Mouse (Mus musculus) spleen, postnatal 36 days (tissue): ENCODE data around the gene Gm12216.

Experiments
- DNase-seq, 2 experiments: peaks; one replicate each; pipeline ENCODE4 v3.0.0; 2022; ENCODE audit warnings: low spot score in 2 of 2, mixed read lengths in 1 of 2

The Gm12216 gene

DNA sequence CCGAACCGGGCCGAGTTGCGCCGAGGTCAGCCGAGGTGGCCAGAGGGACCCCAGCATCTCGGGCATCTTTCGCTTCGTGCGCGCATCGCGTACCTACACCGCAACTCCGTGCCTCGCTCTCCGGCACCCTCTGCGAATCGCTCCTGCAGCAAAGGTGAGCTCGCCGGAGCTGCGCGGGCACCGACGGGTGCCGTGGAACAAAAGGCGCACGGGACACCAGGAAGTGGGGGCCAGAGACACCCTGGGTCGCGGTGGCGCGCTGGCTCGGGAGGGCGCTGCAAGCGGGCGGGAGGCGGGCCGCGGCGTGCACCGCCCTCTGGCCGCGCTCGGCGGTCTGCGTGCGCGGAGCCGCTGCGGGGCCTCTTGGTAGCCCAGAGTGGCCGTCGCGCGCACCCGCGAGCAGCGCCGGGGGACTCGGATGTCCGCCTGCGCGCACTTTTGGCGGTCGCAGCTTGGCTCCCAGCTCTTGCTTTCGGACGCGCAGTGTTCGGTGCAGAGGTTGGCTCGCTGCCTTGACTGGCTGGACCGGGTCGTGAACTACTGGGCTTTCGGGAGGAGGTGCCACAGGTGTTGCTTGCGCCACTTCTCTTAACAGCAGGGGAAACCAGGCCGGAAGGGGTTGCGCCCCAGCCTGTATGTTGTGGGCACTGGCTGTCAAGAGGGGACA lies 88.8 kb downstream of the Gm12216 start:
- DNase-seq, result peak; percentile 80 to 81

DNA sequence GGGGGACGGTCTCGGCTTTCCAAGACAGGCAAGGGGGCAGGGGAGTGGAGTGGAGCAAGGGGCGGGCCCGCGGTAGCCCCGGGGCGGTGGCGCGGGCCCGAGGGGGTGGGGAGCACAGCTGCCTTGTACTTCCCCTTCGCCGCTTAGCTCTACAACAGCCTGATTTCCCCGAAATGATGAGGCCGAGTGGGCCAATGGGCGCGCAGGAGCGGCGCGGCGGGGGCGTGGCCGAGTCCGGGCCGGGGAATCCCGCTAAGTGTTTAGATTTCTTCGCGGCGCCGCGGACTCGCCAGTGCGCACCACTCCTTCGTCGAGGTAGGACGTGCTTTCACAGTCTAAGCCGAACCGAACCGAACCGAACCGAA lies 89.3 kb downstream of the Gm12216 start, which contains the start of gene Irf1:
TSS of gene Irf1 (plus strand) at position 255 of the 365 bp plus-strand sequence.
- DNase-seq, result peak; percentile 98 to 99

GRCm38 (mm10) chr11:53769185-53769576 lies 89.9 kb downstream of the Gm12216 start:
- DNase-seq, result no peak

- no peak for DNase-seq
Measured at GRCm38 (mm10) chr11:53768422-53769184, 90.5 kb downstream of the Gm12216 start.

DNA sequence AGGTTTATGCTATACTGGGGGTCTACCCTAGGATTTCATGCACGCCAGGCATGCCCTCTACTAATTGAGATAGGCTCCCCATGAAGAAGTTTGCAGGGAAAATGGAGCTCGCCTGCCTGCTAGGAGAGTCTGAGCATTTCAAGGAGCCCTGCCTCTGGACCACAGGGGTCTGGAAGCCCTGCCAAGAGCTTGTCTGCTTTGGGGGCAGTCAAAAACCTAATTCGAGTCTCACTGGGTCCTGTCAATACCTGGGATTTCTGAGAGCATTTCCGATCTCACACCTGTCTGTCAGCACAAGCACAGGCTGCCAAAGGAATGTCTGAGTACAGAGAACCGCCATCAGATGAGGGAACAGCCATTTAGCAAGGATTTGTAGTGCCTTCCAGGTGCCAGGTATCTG lies 94.5 kb downstream of the Gm12216 start:
- DNase-seq, result no peak

DNA sequence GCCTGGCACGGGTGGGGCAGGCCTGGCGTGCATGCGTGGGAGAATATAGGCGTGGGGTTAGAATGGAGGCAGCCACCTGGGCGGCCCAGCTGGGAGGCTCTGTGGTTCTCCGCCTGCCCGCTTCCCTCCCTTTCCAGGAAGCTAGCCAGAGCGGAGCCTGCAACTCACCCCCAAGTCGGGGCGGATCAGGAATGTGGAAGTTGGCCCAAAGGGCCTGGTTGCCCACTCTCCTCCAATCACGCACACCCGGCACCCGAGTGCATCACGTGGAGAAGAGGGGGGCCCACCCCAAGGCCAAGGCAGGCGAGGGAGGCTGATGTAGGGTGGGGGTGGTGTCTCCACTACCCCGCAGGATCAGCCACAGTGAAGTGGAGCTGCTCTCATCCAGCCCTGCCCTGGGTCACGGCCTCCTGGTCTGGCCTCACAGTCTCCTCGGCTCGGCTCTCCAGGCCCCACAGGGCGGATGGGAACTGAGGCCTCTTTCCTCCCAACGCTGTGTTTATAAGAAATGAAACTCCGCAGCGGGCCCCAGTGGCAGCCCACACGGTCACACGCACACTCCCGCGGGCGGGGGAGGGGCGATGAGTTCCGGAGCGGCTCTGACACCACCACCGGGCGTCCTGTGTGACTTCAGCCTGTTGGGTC lies 95.4 kb downstream of the Gm12216 start:
- DNase-seq, result peak; percentile 94 to 96

GRCm38 (mm10) chr11:53762827-53763495 lies 96.1 kb downstream of the Gm12216 start:
- peak; percentile 69 to 74 for DNase-seq

GRCm38 (mm10) chr11:53762426-53762825 lies 96.6 kb downstream of the Gm12216 start:
- no peak for DNase-seq

DNA sequence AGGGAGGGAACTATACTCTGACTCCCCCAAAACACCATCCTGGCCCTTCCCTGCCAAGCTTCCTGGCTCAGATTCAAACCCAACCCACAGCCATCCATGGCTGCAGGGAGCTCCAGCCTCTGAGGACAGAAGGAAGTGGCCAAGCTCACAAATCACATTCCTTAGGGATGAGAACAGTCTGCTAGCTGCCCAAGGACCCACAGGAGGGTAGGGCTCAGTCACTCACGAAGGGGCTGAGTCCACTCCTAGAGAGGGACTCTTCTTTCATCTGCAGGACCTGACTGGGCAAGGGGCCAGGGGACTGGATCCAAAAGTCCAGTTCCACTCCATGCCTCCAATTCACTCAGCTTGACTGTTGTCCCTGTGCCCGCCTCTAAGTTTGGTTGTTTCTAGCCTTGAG lies 97.2 kb downstream of the Gm12216 start:
- no peak for DNase-seq

DNA sequence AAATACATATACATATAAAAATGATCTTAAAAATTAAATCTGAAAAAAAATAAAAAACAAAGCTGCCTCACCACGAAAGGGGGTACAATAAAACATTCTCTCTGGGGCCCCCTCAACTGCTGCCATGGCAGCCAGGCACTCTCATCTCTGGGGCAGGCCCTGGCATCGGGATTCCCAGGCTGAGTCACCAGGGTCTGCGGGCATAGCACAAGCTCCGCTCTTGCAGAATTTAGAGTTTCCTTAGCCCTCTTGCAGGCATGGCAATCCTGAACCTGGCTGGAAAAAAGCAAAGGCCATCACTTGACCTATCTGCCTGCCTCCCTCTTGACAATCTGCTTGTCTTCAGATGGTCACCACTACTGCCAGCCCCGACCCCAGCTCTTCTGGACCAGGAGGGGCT lies 97.8 kb downstream of the Gm12216 start:
- DNase-seq, result no peak

DNA sequence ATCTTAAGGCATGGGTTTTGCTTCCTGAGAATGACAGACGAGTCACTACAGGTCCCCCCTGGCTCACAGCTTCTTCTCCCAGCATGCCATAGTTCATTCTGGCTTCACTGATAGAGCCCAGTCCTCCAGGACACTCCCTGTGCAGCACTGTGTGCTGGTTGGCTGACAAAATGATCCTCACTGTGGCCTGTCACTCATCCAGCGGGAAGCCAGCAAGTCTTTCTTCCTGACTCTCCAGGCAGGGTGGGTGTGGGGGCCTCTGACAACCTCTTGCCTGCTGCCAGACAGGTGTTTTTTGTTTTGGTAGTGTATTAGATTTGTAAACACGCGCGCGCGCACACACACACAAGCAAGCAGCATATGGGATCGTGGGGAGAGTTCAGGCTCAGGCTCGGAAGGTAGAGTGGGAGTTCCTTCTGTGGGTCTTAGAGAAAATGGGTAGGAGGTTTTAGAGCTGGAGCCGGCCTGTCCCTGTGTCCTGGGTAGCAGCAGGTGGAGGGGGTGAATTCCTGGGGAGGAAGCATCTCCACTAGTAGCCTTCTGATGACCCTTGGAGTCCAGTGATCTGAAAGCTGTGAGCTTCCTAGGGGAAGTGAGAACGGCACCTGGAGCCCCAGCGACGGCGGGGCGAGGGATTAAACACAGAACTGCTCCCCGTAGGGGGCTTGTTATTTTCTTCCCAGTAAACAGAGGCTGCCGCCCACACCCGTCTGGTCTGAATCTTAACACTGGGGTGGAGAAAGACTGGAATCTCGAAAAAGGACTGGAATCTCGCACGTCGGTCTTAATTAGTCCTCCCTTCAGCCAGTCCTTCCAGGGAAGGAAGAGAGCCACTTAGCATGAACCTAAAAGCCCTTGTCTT lies 99.3 kb downstream of the Gm12216 start:
- DNase-seq, result no peak

- DNase-seq, result peak in 1 of 2 experiments; percentile 52
Measured at GRCm38 (mm10) chr11:53758791-53759351, 100.2 kb downstream of the Gm12216 start.

- DNase-seq, result peak in 1 of 2 experiments; percentile 43
Measured at GRCm38 (mm10) chr11:53758033-53758432, 101.0 kb downstream of the Gm12216 start.

GRCm38 (mm10) chr11:53757612-53758011 lies 101.4 kb downstream of the Gm12216 start:
- DNase-seq, result no peak

DNA sequence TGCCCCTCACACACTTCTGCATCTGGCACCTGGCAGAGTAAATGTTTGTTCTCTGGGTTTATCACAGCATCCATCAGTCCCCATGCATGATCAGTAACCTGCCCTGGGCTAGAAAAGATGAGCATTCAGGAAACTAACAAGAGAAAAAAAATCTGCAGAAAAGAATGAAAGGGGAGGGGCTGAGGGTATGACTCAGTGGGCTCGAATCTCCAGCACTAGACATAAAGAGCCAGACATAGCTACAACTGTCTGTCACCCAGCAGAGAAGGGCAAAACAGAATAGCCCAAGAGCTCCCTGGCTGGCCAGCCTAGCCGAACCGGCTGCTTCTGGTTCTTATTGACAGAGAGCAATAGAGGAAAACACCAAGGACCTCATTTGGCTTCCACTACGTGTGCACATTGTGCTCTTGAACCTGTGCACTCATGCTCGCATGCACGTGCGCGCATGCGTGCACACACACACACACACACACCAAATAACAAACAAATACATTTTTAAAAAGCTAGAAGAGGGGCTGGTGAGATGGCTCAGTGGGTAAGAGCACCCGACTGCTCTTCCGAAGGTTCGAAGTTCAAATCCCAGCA lies 104.0 kb downstream of the Gm12216 start:
- no peak for DNase-seq

- no peak for DNase-seq
Measured at GRCm38 (mm10) chr11:53749716-53750352, 109.2 kb downstream of the Gm12216 start.

GRCm38 (mm10) chr11:53749306-53749705 lies 109.8 kb downstream of the Gm12216 start:
- DNase-seq, result no peak

GRCm38 (mm10) chr11:53748614-53749013 lies 110.4 kb downstream of the Gm12216 start:
- no peak for DNase-seq

DNA sequence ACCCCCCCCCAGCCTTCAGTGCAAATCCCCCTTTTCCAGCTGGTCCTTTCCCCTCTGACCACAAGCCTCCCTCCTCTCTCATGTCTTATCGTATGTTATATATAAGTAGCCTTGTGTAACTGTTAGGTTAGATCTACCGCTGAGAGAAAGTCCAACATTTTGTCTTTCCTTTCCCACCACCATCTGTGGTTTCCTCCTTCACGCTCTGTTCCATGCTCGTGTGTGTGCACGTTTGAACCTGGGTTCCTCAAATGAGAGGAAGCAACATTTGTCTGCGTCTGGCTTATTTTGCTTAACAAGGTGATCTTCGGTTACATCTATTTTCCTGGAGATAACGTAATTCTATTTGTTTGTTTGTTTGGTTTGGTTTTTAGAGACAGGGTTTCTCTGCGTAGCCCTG lies 111.1 kb downstream of the Gm12216 start:
- no peak for DNase-seq

DNA sequence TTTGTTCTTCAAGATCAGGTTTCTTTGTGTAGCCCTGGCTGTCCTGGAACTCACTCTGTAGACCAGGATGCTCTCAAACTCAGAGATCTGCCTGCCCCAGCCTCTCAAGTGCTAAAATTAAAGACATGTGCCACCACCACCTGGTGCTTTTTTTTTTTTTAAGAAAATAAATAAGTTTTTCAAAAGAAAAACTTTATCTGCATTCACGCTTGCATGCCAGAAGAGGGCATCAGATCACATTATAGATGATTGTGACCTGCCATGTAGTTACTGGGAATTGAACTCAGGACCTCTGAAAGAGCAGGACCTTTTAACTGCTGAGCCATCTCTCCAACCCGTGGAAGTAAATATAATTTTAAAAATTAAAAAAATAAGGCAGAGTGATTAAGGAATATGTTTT lies 113.8 kb downstream of the Gm12216 start:
- no peak for DNase-seq
